Mouse (Mus musculus) Patski (cell line): Measurements from ENCODE around the gene Prpf38b. TPM values are rescaled to one million over a fixed set of nuclear protein-coding genes. Genes with fewer than 3 reads are reported as not detected.

ENCODE experiments used
- ATAC-seq: fragments of 100-300 bp; one replicate; pipeline ENCODE4 v1.8.0; 2021
- CTCF ChIA-PET: fragments of 350-600 bp; sonication (Branson Sonifier 250); formaldehyde crosslinking; loops from one replicate; lab custom pipeline; 2022; ENCODE audit warnings: inconsistent platforms; lab: Charles Lee
- POLR2A ChIA-PET: fragments of 350-600 bp; sonication (Branson Sonifier 250); formaldehyde crosslinking; loops from one replicate; lab custom pipeline; 2022; ENCODE audit warnings: antibody characterized with exemption, inconsistent platforms; lab: Charles Lee
- DNase-seq: peaks from one replicate; pipeline ENCODE4 v3.0.0-alpha.2; 2011; ENCODE audit warnings: low read depth, low spot score
- H3K27me3 ChIP-seq: fragments of 371-371 bp; one replicate; pipeline ENCODE4 v1.5.1; 2021
- CTCF ChIP-seq: fragments of 100-300 bp; IDR thresholded peaks from one replicate; pipeline ENCODE4 v1.5.1; 2021
- in situ Hi-C: fragments of 300-500 bp; cut with MboI; formaldehyde crosslinking; loops from 3 replicates; pipeline ENCODE4 v1.11.1; 2018; ENCODE audit warnings: low pct_unique_long_range_greater_than_20kb, mixed read lengths
- polyA plus RNA-seq: library from polyadenylated mRNA; unstranded; gene quantifications from one replicate; pipeline ENCODE4 v1.2.3, GENCODE M21; 2021

Prpf38b gene
- polyA plus RNA-seq, result 115 TPM

- in situ Hi-C loops, result no loop called here
- POLR2A ChIA-PET, result interaction anchor here (0.6 to 2.1 kb wide), 8 partner anchors 9 to 211 kb away, joined by 3 to 13 read pairs (median 6); partner anchors contain the start of genes Fam102b and Stxbp3
- DNase-seq, result peak; percentile 85
- CTCF ChIA-PET, result interaction anchor here (0.7 to 3.3 kb wide), 13 partner anchors 8 to 211 kb away, joined by 3 to 12 read pairs (median 3); partner anchors contain the start of genes Fam102b and Stxbp3
- ATAC-seq, result peak; percentile 97
- H3K27me3 ChIP-seq, result no peaks in the 10 kb centered on the region
- TF ChIP-seq CTCF, result no peak
These were observed at the start of gene Prpf38b for GRCm38 (mm10) chr3:108911548-108912413. TSS of gene Prpf38b (minus strand) at chr3:108911727.

GRCm38 (mm10) chr3:108961226-108961625 lies 49.7 kb upstream of the Prpf38b start:
- ATAC-seq (no peak), DNase-seq (no peak)
- POLR2A ChIA-PET, result no interaction called here
- TF ChIP-seq CTCF, result no peak
- CTCF ChIA-PET, result interaction anchor here (2.4 to 7.3 kb wide), 2 partner anchors 10 to 31 kb away, joined by 9 to 43 read pairs; no protein-coding TSS in a partner anchor
- no peaks in the 10 kb centered on the region for H3K27me3 ChIP-seq
- in situ Hi-C loops, result no loop called here

GRCm38 (mm10) chr3:108959680-108960295 lies 48.3 kb upstream of the Prpf38b start:
- in situ Hi-C loops, result no loop called here
- peak; percentile 60 for ATAC-seq
- no peaks in the 10 kb centered on the region for H3K27me3 ChIP-seq
- TF ChIP-seq CTCF, result no peak
- DNase-seq, result peak; percentile 93
- ChIA-PET POLR2A (no interaction called here), CTCF (interaction anchor here (7.3 kb wide), 1 partner anchor 12 kb away, joined by 43 read pairs; no protein-coding TSS in a partner anchor)

GRCm38 (mm10) chr3:108957976-108958375 lies 46.4 kb upstream of the Prpf38b start:
- no peaks in the 10 kb centered on the region for H3K27me3 ChIP-seq
- ChIA-PET POLR2A (interaction anchor here (0.7 to 1.9 kb wide), 3 partner anchors 46 to 940 kb away, joined by 3 to 4 read pairs (median 4); partner anchors contain the start of genes Gstm1 and Prpf38b), CTCF (interaction anchor here (0.9 to 7.3 kb wide), 5 partner anchors 13 to 69 kb away, joined by 3 to 43 read pairs (median 5); partner anchors contain the start of gene Fam102b)
- ATAC-seq (no peak), DNase-seq (peak; percentile 27)
- in situ Hi-C loops, result no loop called here
- TF ChIP-seq CTCF, result no peak

- no peak for TF ChIP-seq CTCF
These were observed 29.5 kb upstream of the Prpf38b start for GRCm38 (mm10) chr3:108940996-108941395.

GRCm38 (mm10) chr3:108940001-108940633 lies 28.6 kb upstream of the Prpf38b start, which contains the start of gene Gm9857:
TSS of gene Gm9857 (minus strand) at chr3:108940445.
- CTCF ChIA-PET, result interaction anchor here (0.8 kb wide), 1 partner anchor 15 kb away, joined by 3 read pairs; no protein-coding TSS in a partner anchor
- DNase-seq, result no peak
- no peaks in the 10 kb centered on the region for H3K27me3 ChIP-seq
- in situ Hi-C loops, result no loop called here
- no peak for TF ChIP-seq CTCF
- no peak for ATAC-seq
- POLR2A ChIA-PET, result no interaction called here

More at GRCm38 (mm10) chr3:108940996-108941395, 29.5 kb upstream of the Prpf38b start:
- ATAC-seq (no peak), DNase-seq (no peak)
- in situ Hi-C loops, result no loop called here
- ChIA-PET POLR2A (no interaction called here), CTCF (interaction anchor here (2.0 kb wide), 1 partner anchor 9 kb away, joined by 6 read pairs; no protein-coding TSS in a partner anchor)
- H3K27me3 ChIP-seq, result no peaks in the 10 kb centered on the region

- in situ Hi-C loops, result no loop called here
- H3K27me3 ChIP-seq, result no peaks in the 10 kb centered on the region
- ATAC-seq (no peak), DNase-seq (no peak)
- no peak for TF ChIP-seq CTCF
- ChIA-PET POLR2A (no interaction called here), CTCF (interaction anchor here (0.8 kb wide), 1 partner anchor 14 kb away, joined by 3 read pairs; no protein-coding TSS in a partner anchor)
These were observed 28.0 kb upstream of the Prpf38b start, which contains the start of gene Henmt1 for GRCm38 (mm10) chr3:108939573-108939972. TSS of gene Henmt1 (plus strand) at chr3:108939873.

- DNase-seq (no peak), ATAC-seq (no peak)
- no peaks in the 10 kb centered on the region for H3K27me3 ChIP-seq
- CTCF ChIA-PET, result no interaction called here
- in situ Hi-C loops, result no loop called here
- no peak for TF ChIP-seq CTCF
- POLR2A ChIA-PET, result no interaction called here
These were observed 27.2 kb upstream of the Prpf38b start for GRCm38 (mm10) chr3:108938691-108939090.

- POLR2A ChIA-PET, result no interaction called here
- ATAC-seq (no peak), DNase-seq (no peak)
- H3K27me3 ChIP-seq, result no peaks in the 10 kb centered on the region
- CTCF ChIA-PET, result interaction anchor here (1.6 kb wide), 1 partner anchor 31 kb away, joined by 3 read pairs; no protein-coding TSS in a partner anchor
- in situ Hi-C loops, result no loop called here
- no peak for TF ChIP-seq CTCF
These were observed 22.0 kb upstream of the Prpf38b start for GRCm38 (mm10) chr3:108933557-108933956.
